Mouse (Mus musculus) embryonic facial prominence, embryonic 14.5 days (tissue): ENCODE measurements around the gene BC030867. TPM values are rescaled to one million over a fixed set of nuclear protein-coding genes. Genes with fewer than 3 reads are reported as not detected.

Experiments used
- ATAC-seq: fragments of 200-750 bp; cut with Nextera tagmentation; 2 replicates; pipeline ENCODE4 v1.8.0; 2017; ENCODE audit warnings: low read depth, moderate number of reproducible peaks, moderate TSS enrichment
- DNase-seq: peaks from one replicate; pipeline ENCODE4 v3.0.0-alpha.2; 2015; ENCODE audit warnings: low spot score
- H3K27ac ChIP-seq: fragments of 300-500 bp; sonication (generic); replicated peaks from 2 replicates; pipeline ENCODE4 v1.5.1; 2014; ENCODE audit warnings: low read depth, mild to moderate bottlenecking, low read length, moderate library complexity
- H3K27me3 ChIP-seq: fragments of 300-500 bp; sonication (generic); replicated peaks from 2 replicates; pipeline ENCODE4 v1.6.1; 2014; ENCODE audit warnings: low read length; ENCODE audit not compliant: control insufficient read depth, insufficient read depth
- H3K36me3 ChIP-seq: fragments of 300-500 bp; sonication (generic); 2 replicates; pipeline ENCODE4 v1.6.1; 2014; ENCODE audit warnings: low read length, mixed read lengths; ENCODE audit not compliant: control insufficient read depth, insufficient read depth
- H3K4me1 ChIP-seq: fragments of 300-500 bp; sonication (generic); 2 replicates; pipeline ENCODE4 v1.6.1; 2014; ENCODE audit warnings: antibody characterized with exemption, low read length; ENCODE audit not compliant: control insufficient read depth, insufficient read depth
- H3K4me2 ChIP-seq: fragments of 300-500 bp; sonication (generic); 2 replicates; pipeline ENCODE4 v1.6.1; 2014; ENCODE audit warnings: low read depth, mild to moderate bottlenecking, low read length, moderate library complexity, mixed read lengths
- H3K4me3 ChIP-seq: fragments of 300-500 bp; sonication (generic); 2 replicates; pipeline ENCODE4 v1.5.1; 2014; ENCODE audit warnings: low read depth, mild to moderate bottlenecking, low read length
- H3K9ac ChIP-seq: fragments of 300-500 bp; sonication (generic); 2 replicates; pipeline ENCODE4 v1.6.1; 2014; ENCODE audit warnings: low read depth, mild to moderate bottlenecking, low read length, moderate library complexity, mixed read lengths
- H3K9me3 ChIP-seq: fragments of 300-500 bp; sonication (generic); 2 replicates; pipeline ENCODE4 v1.6.1; 2016; ENCODE audit warnings: low read length; ENCODE audit not compliant: control insufficient read depth
- WGBS: fragments of 180-500 bp; shearing (Covaris S2); extraction: QIAGEN DNeasy Blood & Tissue Kit; methylation state at CpG from one replicate; pipeline ENCODE4 v1.1.7; 2014; 5-methylcytosine and 5-hydroxymethylcytosine counted together
- polyA plus RNA-seq: library from polyadenylated mRNA; unstranded; fragments of >200 nt; fragmentation: Nextera tagmentation; extraction: Ambion mirVana; gene quantifications from 2 replicates; pipeline ENCODE4 v1.2.1, GENCODE M21; 2014

BC030867 gene
- polyA plus RNA-seq, 1 experiment from 2014 or later: 11.7 TPM

- no peak for ATAC-seq
- Histone ChIP-seq H3K27me3 (no peaks in the 10 kb centered on the region), H3K27ac (no peak overlapping the region), H3K4me1 (no peaks in the 10 kb centered on the region), H3K4me2 (no peak overlapping the region), H3K36me3 (peaks cover 62% of the 10 kb centered on the region), H3K4me3 (no peak overlapping the region), H3K9me3 (no peaks in the 10 kb centered on the region), H3K9ac (no peak overlapping the region)
- no peak for DNase-seq
- WGBS: 81% methylated on average over 9 of the region's 9 CpGs
Observed at GRCm38 (mm10) chr11:102308104-102308503, 59.4 kb downstream of the BC030867 start.

- peaks cover 71% of the 10 kb centered on the region for H3K36me3 ChIP-seq
- DNase-seq (peak; percentile 98), ATAC-seq (peak; percentile 95)
- under 1% methylated on average over 16 of the region's 27 CpGs for WGBS
- peak overlapping the region; percentile 73 for H3K27ac ChIP-seq
- H3K9ac ChIP-seq: peak overlapping the region; percentile 11
- no peaks in the 10 kb centered on the region for H3K9me3 ChIP-seq
- peak overlapping the region; percentile 51 for H3K4me2 ChIP-seq
- H3K27me3 ChIP-seq: no peaks in the 10 kb centered on the region
- H3K4me3 ChIP-seq: peak overlapping the region; percentile 28
- no peaks in the 10 kb centered on the region for H3K4me1 ChIP-seq
Observed at GRCm38 (mm10) chr11:102308979-102309378, 60.3 kb downstream of the BC030867 start.

GRCm38 (mm10) chr11:102309821-102310617, 61.3 kb downstream of the BC030867 start:
- whole genome bisulfite sequencing: 87% methylated on average over 22 of the region's 22 CpGs
- H3K27me3 ChIP-seq: no peaks in the 10 kb centered on the region
- H3K4me3 ChIP-seq: peak overlapping the region; percentile 28; the same call in 1 of the 2 replicates
- no peak for ATAC-seq
- peak overlapping the region; percentile 73 for H3K27ac ChIP-seq
- peak overlapping the region; percentile 11 for H3K9ac ChIP-seq
- peaks cover 81% of the 10 kb centered on the region for H3K36me3 ChIP-seq
- no peak for DNase-seq
- H3K9me3 ChIP-seq: no peaks in the 10 kb centered on the region
- H3K4me1 ChIP-seq: no peaks in the 10 kb centered on the region
- peak overlapping the region; percentile 51 for H3K4me2 ChIP-seq

- H3K4me3 ChIP-seq: no peak overlapping the region
- ATAC-seq (no peak), DNase-seq (no peak)
- no peak overlapping the region for H3K4me2 ChIP-seq
- peak overlapping the region; percentile 11; the same call in 1 of the 2 replicates for H3K9ac ChIP-seq
- no peaks in the 10 kb centered on the region for H3K27me3 ChIP-seq
- H3K27ac ChIP-seq: no peak overlapping the region
- WGBS: 43% methylated on average over 32 of the region's 38 CpGs
- no peaks in the 10 kb centered on the region for H3K9me3 ChIP-seq
- peaks cover 6% of the 10 kb centered on the region for H3K4me1 ChIP-seq
- peaks cover 88% of the 10 kb centered on the region for H3K36me3 ChIP-seq
Observed at GRCm38 (mm10) chr11:102310768-102311695, 62.4 kb downstream of the BC030867 start.

GRCm38 (mm10) chr11:102311966-102312365, 63.3 kb downstream of the BC030867 start:
- Histone ChIP-seq H3K4me1 (peaks cover 6% of the 10 kb centered on the region), H3K27me3 (no peaks in the 10 kb centered on the region), H3K4me2 (no peak overlapping the region), H3K4me3 (no peak overlapping the region), H3K9ac (no peak overlapping the region), H3K9me3 (no peaks in the 10 kb centered on the region), H3K36me3 (peaks cover 79% of the 10 kb centered on the region), H3K27ac (no peak overlapping the region)
- 81% methylated on average over 4 of the region's 4 CpGs for WGBS
- ATAC-seq (no peak), DNase-seq (no peak)

GRCm38 (mm10) chr11:102312586-102312985, 63.9 kb downstream of the BC030867 start:
- H3K27me3 ChIP-seq: no peaks in the 10 kb centered on the region
- DNase-seq: no peak
- H3K4me1 ChIP-seq: peaks cover 6% of the 10 kb centered on the region
- H3K27ac ChIP-seq: no peak overlapping the region
- ATAC-seq: no peak
- H3K36me3 ChIP-seq: peaks cover 73% of the 10 kb centered on the region
- H3K9me3 ChIP-seq: no peaks in the 10 kb centered on the region
- H3K4me3 ChIP-seq: no peak overlapping the region
- no peak overlapping the region for H3K9ac ChIP-seq
- no peak overlapping the region for H3K4me2 ChIP-seq
- WGBS: 79% methylated on average over 6 of the region's 6 CpGs

- Histone ChIP-seq H3K4me1 (peaks cover 6% of the 10 kb centered on the region), H3K27me3 (no peaks in the 10 kb centered on the region), H3K9ac (no peak overlapping the region), H3K9me3 (no peaks in the 10 kb centered on the region), H3K4me3 (no peak overlapping the region), H3K27ac (no peak overlapping the region), H3K36me3 (peaks cover 65% of the 10 kb centered on the region), H3K4me2 (no peak overlapping the region)
- WGBS: 85% methylated on average over 12 of the region's 12 CpGs
- DNase-seq (no peak), ATAC-seq (no peak)
Observed at GRCm38 (mm10) chr11:102314321-102314720, 65.6 kb downstream of the BC030867 start.
